Mouse (Mus musculus) small intestine, adult 2 months (tissue): ENCODE measurements around the gene Tmem141.

Experiments used
- CTCF ChIP-seq: fragments of 200-500 bp; IDR thresholded peaks from 2 replicates; pipeline ENCODE4 v1.5.1; 2012; ENCODE audit warnings: low read depth, mild to moderate bottlenecking, control low read depth, inconsistent platforms, low read length, moderate library complexity, mixed read lengths; ENCODE audit not compliant: insufficient replicate concordance, insufficient read length; ENCODE audit errors: extremely low read depth
- POLR2A ChIP-seq: fragments of 200-500 bp; IDR thresholded peaks from 2 replicates; pipeline ENCODE4 v1.6.1; 2012; ENCODE audit warnings: low read depth, mild to moderate bottlenecking, control low read depth, inconsistent platforms, low read length, moderate library complexity

DNA sequence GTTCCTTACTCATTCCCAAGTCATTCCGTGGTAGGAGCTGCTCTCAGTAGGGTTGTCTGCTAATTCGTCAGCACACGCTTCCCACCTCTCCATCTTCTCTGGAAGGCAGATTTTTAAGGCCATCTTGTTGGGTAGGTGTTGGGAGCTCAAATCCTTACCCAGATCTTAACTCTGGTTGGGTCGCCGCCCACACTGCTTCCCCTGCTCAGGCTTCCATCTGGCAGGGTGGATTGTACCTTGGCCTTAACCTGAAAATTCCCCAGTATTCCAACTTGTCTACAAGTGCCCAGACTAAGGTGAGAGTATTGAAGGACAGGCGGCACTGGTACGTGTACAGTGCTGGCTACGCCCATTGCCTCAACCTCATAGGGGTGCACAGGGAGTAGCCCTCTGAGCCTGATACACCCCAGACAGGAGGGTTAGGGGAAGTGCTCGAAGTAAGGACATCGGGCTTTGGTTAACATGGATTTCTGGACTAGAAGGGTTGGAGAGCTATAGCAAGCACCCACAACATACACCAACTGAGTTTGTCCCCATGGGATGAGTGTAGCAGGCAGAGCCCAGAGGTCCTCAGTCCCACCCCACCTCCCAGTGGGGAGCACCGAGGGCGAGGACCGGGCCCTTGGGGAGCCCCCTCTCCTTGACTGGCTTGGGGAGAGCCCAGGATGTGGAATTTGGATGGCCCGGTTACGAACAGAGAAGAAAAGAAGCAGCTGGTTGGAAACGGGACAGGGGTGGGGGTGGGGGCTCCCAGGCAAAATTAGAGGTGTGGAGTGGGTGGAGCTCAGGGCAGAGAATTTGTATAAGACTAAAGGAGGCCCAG, 45.6 kb downstream of the Tmem141 start:
- TF ChIP-seq CTCF = no peak
- no peak for TF ChIP-seq POLR2A
